Mouse (Mus musculus): ENCODE results near the gene Ttll5.

- TF ChIP-seq CTCF (IDR thresholded peaks at IDR 0.05; ENCODE audit: low read depth) (no peak), EP300 (IDR thresholded peaks at IDR 0.05; ENCODE audit: low read depth) (no peak)
Observed at GRCm38 (mm10) chr12:85810959-85811358, 13.5 kb upstream of the Ttll5 start.

Measured in liver, embryonic 14.5 days (tissue).